ENCODE assay signal across 11 mouse cellular contexts in the genomic region with DNA sequence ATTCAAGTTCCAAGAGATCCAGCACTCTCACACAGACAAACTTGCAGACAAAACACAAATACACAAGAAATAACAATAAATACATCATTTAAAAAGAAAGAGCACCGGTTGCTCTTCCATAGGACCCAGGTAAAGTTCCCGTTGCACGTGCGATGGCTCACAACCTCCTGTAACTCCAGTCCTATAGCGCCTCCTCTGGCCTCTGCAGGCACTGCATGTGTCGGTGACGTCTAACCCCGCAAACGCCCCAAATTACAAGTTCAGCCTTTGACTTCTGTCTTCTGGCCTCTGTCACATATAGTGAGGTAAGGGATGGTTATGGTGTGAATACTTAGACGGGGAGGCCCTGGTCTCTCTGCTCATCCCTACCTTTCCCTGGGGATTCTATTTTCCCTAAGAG. TPM values are rescaled to one million over a fixed set of nuclear protein-coding genes. Genes with fewer than 3 reads are reported as not detected.
DNase-seq lines count a peak whose midpoint lies in the region; ATAC-seq and TF ChIP-seq lines count a peak whose summit lies in the region.
"Had no signal": no experiment of that assay in that cellular context is flagged by ENCODE, and none has a peak within 500 bp of the region (broad histone marks: within the 10 kb centered on the region; RNA-seq: fewer than 3 reads in every experiment).

No protein-coding gene starts in this region.

- no peak overlapping the region for H3K4me3 ChIP-seq in forebrain, embryonic 10.5 days
- no peak overlapping the region for H3K4me3 ChIP-seq in forebrain, embryonic 12.5 days (replicated peaks)
- no peak overlapping the region for H3K4me3 ChIP-seq in lung, embryonic 14.5 days (ENCODE audit: low read depth, low read length)
- no peak overlapping the region for H3K4me3 ChIP-seq in testis, adult 2 months (ENCODE audit: control insufficient read depth, low read depth, low read length)
- H3K4me3 ChIP-seq in hindbrain, embryonic 16.5 days (ENCODE audit: low read length) = no peak overlapping the region
- H3K4me3 ChIP-seq: forebrain, embryonic 15.5 days; midbrain, embryonic 12.5 days had no signal

- H3K4me2 ChIP-seq in forebrain, embryonic 12.5 days = no peak overlapping the region
- no peak overlapping the region for H3K4me2 ChIP-seq in lung, embryonic 14.5 days
- H3K4me2 ChIP-seq in hindbrain, embryonic 16.5 days (ENCODE audit: low read length) = no peak overlapping the region
- H3K4me2 ChIP-seq: forebrain, embryonic 15.5 days; hindbrain, embryonic 14.5 days; midbrain, embryonic 12.5 days had no signal

- H3K4me1 ChIP-seq in forebrain, embryonic 10.5 days = peaks cover 5% of the 10 kb centered on the region; the same call in 1 of the 2 replicates
- 0 out of 2 replicates have a peak, but pooled peaks cover under 1% of the 10 kb centered on the region for H3K4me1 ChIP-seq in forebrain, embryonic 12.5 days
- no peaks in the 10 kb centered on the region for H3K4me1 ChIP-seq in lung, embryonic 14.5 days (ENCODE audit: insufficient read depth)
- H3K4me1 ChIP-seq in testis, adult 2 months (ENCODE audit: control insufficient read depth, insufficient read depth, low read length) = peaks cover 3% of the 10 kb centered on the region
- H3K4me1 ChIP-seq in hindbrain, embryonic 16.5 days (ENCODE audit: control insufficient read depth, insufficient read depth, low read depth, low read length) = no peaks in the 10 kb centered on the region
- H3K4me1 ChIP-seq: forebrain, embryonic 15.5 days; midbrain, embryonic 12.5 days had no signal

- no peak overlapping the region for H3K9ac ChIP-seq in forebrain, embryonic 12.5 days
- H3K9ac ChIP-seq in lung, embryonic 14.5 days = no peak overlapping the region
- no peak overlapping the region for H3K9ac ChIP-seq in hindbrain, embryonic 16.5 days (ENCODE audit: low read depth, low read length)
- H3K9ac ChIP-seq: forebrain, embryonic 15.5 days; hindbrain, embryonic 14.5 days; midbrain, embryonic 12.5 days had no signal

- peaks cover 18% of the 10 kb centered on the region for H3K9me3 ChIP-seq in forebrain, embryonic 10.5 days
- H3K9me3 ChIP-seq in forebrain, embryonic 12.5 days = peaks cover 12% of the 10 kb centered on the region
- H3K9me3 ChIP-seq in lung, embryonic 14.5 days (ENCODE audit: low read depth, low read length) = peaks cover 4% of the 10 kb centered on the region; the same call in 1 of the 2 replicates
- peaks cover 4% of the 10 kb centered on the region; the same call in 1 of the 2 replicates for H3K9me3 ChIP-seq in hindbrain, embryonic 16.5 days (ENCODE audit: control insufficient read depth, low read length)
- H3K9me3 ChIP-seq: forebrain, embryonic 15.5 days had no signal

- H3K36me3 ChIP-seq in forebrain, embryonic 10.5 days (replicated peaks) = peaks cover 14% of the 10 kb centered on the region
- H3K36me3 ChIP-seq in forebrain, embryonic 12.5 days (replicated peaks) = no peaks in the 10 kb centered on the region; the same call in 1 of the 2 replicates
- no peaks in the 10 kb centered on the region for H3K36me3 ChIP-seq in lung, embryonic 14.5 days (ENCODE audit: insufficient read depth)
- H3K36me3 ChIP-seq in testis, adult 2 months (ENCODE audit: control insufficient read depth, insufficient read depth, low read length) = no peaks in the 10 kb centered on the region
- no peaks in the 10 kb centered on the region for H3K36me3 ChIP-seq in hindbrain, embryonic 16.5 days (ENCODE audit: control insufficient read depth, insufficient read depth, low read length)
- H3K36me3 ChIP-seq: forebrain, embryonic 15.5 days; midbrain, embryonic 12.5 days had no signal

- DNase-seq in forebrain, embryonic 10.5 days (ENCODE audit: extremely low spot score, low spot score) = peak; percentile 31
- DNase-seq in lung, embryonic 14.5 days = no peak
- no peak for DNase-seq in lung, postnatal 4 days
- peak; percentile 33 for DNase-seq in c-Kit-negative CD71-positive TER-119-positive erythroid progenitor cells, embryonic 14.5 days (ENCODE audit: low read depth, low spot score)
- DNase-seq in retina, postnatal 1 day = no peak

- H3K27me3 ChIP-seq in forebrain, embryonic 10.5 days (ENCODE audit: poor library complexity, severe bottlenecking) = peaks cover 21% of the 10 kb centered on the region
- no peaks in the 10 kb centered on the region for H3K27me3 ChIP-seq in forebrain, embryonic 12.5 days
- H3K27me3 ChIP-seq in lung, embryonic 14.5 days (ENCODE audit: insufficient read depth, low read length) = peaks cover 15% of the 10 kb centered on the region; the same call in 1 of the 2 replicates
- no peaks in the 10 kb centered on the region for H3K27me3 ChIP-seq in testis, adult 2 months (ENCODE audit: control insufficient read depth, insufficient read depth, low read length)
- peaks cover 5% of the 10 kb centered on the region for H3K27me3 ChIP-seq in hindbrain, embryonic 16.5 days (replicated peaks; ENCODE audit: control insufficient read depth, insufficient read depth, low read length)
- H3K27me3 ChIP-seq: forebrain, embryonic 15.5 days had no signal

- TF ChIP-seq POLR2A in testis, adult 2 months (IDR thresholded peaks at IDR 0.05; ENCODE audit: control insufficient read depth, low read depth, low read length) = no peak

- TF ChIP-seq CTCF in lung, embryonic 14.5 days (IDR thresholded peaks at IDR 0.05; ENCODE audit: low read depth) = peak; percentile 63
- peak; percentile 92 for TF ChIP-seq CTCF in testis, adult 2 months (IDR thresholded peaks at IDR 0.05; ENCODE audit: control insufficient read depth, insufficient read depth, insufficient replicate concordance, low read depth, low read length)

- 30% methylated on average over 10 of the region's 10 CpGs for WGBS in forebrain, embryonic 10.5 days
- 34% methylated on average over 10 of the region's 10 CpGs for WGBS in forebrain, embryonic 12.5 days
- WGBS in lung, embryonic 14.5 days = 15% methylated on average over 10 of the region's 10 CpGs
- 25% methylated on average over 10 of the region's 10 CpGs for WGBS in hindbrain, embryonic 16.5 days

- no peak overlapping the region for H3K27ac ChIP-seq in forebrain, embryonic 10.5 days
- H3K27ac ChIP-seq in forebrain, embryonic 12.5 days = no peak overlapping the region
- no peak overlapping the region for H3K27ac ChIP-seq in lung, embryonic 14.5 days (ENCODE audit: low read depth)
- H3K27ac ChIP-seq in testis, adult 2 months (ENCODE audit: control insufficient read depth, insufficient read depth, low read depth, low read length) = no peak overlapping the region
- H3K27ac ChIP-seq in hindbrain, embryonic 16.5 days (ENCODE audit: low read depth, low read length) = no peak overlapping the region
- H3K27ac ChIP-seq: forebrain, embryonic 15.5 days; hindbrain, embryonic 14.5 days; midbrain, embryonic 12.5 days had no signal

- no peak for ATAC-seq in forebrain, embryonic 12.5 days (ENCODE audit: low FRiP score)
- no peak for ATAC-seq in lung, embryonic 14.5 days (ENCODE audit: insufficient read depth)
- ATAC-seq in hindbrain, embryonic 16.5 days = no peak
- ATAC-seq: forebrain, embryonic 15.5 days had no signal

RNA-seq across cellular contexts. Expression of gene Ostm1, which starts 17.9 kb away (rescaled TPM):
- 44.2 and 44.7 TPM in 2 replicates for polyA plus RNA-seq in forebrain, embryonic 10.5 days (2016; fragmentation: Nextera tagmentation; extraction: Ambion mirVana)
- polyA plus RNA-seq in forebrain, embryonic 12.5 days (2016; fragmentation: Nextera tagmentation; extraction: Ambion mirVana) = 63.1 and 65.4 TPM in 2 replicates
- polyA plus RNA-seq in lung, embryonic 14.5 days (2014; fragmentation: Nextera tagmentation; extraction: Ambion mirVana) = 10.7 and 11.9 TPM in 2 replicates
- 3.3 and 4.1 TPM in 2 replicates for polyA plus RNA-seq in testis, adult 2 months (2012; rRNA removed)
- 36.4 and 38.4 TPM in 2 replicates for polyA plus RNA-seq in hindbrain, embryonic 16.5 days (2015; fragmentation: Nextera tagmentation; extraction: Ambion mirVana)

RNA-seq across cellular contexts. Expression of gene Nr2e1, which starts 18.1 kb away (rescaled TPM):
- 80.9 and 87.7 TPM in 2 replicates for polyA plus RNA-seq in forebrain, embryonic 10.5 days (2016; fragmentation: Nextera tagmentation; extraction: Ambion mirVana)
- polyA plus RNA-seq in forebrain, embryonic 12.5 days (2016; fragmentation: Nextera tagmentation; extraction: Ambion mirVana) = 104 TPM in 2 replicates
- polyA plus RNA-seq in lung, embryonic 14.5 days (2014; fragmentation: Nextera tagmentation; extraction: Ambion mirVana) = not detected in 2 replicates
- polyA plus RNA-seq in testis, adult 2 months (2012; rRNA removed) = 0.18 and 0.51 TPM in 2 replicates
- 0.13 and 0.99 TPM in 2 replicates for polyA plus RNA-seq in hindbrain, embryonic 16.5 days (2015; fragmentation: Nextera tagmentation; extraction: Ambion mirVana)
- polyA plus RNA-seq: hindbrain, embryonic 14.5 days had no signal

Comparison
In these comparisons a context has a peak if more than half of its experiments do, and no peak if none do; other contexts are left out.
1. DNase-seq: peak in forebrain, embryonic 10.5 days (single experiment) and c-Kit-negative CD71-positive TER-119-positive erythroid progenitor cells, embryonic 14.5 days (single experiment); none in lung, embryonic 14.5 days (single experiment), lung, postnatal 4 days (0 of 2) and retina, postnatal 1 day (single experiment).
2. RNA of gene Nr2e1, which starts 18.1 kb away (polyA plus RNA-seq): 104 TPM in forebrain, embryonic 12.5 days and 80.9 to 87.7 TPM in forebrain, embryonic 10.5 days; 0.18 to 0.51 TPM in testis, adult 2 months, 0.13 to 0.99 TPM in hindbrain, embryonic 16.5 days and not detected in lung, embryonic 14.5 days; every median in the first group is over 10 times any median in the second.